16 mouse cellular contexts compared by ENCODE assay signal in genomic region chr4:119669356-119670209, GRCm38 (mm10). TPM values are rescaled to one million over a fixed set of nuclear protein-coding genes. Genes with fewer than 3 reads are reported as not detected.
DNase-seq lines count a peak whose midpoint lies in the region; ATAC-seq and TF ChIP-seq lines count a peak whose summit lies in the region.
"Had no signal": no experiment of that assay in that cellular context is flagged by ENCODE, and none has a peak within 500 bp of the region (broad histone marks: within the 10 kb centered on the region; RNA-seq: fewer than 3 reads in every experiment).

No protein-coding gene starts in this region.

- H3K4me1 ChIP-seq in lung, embryonic 14.5 days (ENCODE audit: insufficient read depth): no peaks in the 10 kb centered on the region; the same call in 1 of the 2 replicates
- H3K4me1 ChIP-seq in forebrain, embryonic 10.5 days: peaks cover 30% of the 10 kb centered on the region
- peaks cover 11% of the 10 kb centered on the region for H3K4me1 ChIP-seq in hindbrain, embryonic 16.5 days (ENCODE audit: control insufficient read depth, insufficient read depth, low read depth, low read length)
- H3K4me1 ChIP-seq: embryonic facial prominence, embryonic 15.5 days; limb, embryonic 13.5 days had no signal

- H3K4me2 ChIP-seq in lung, embryonic 14.5 days: no peak overlapping the region
- H3K4me2 ChIP-seq in hindbrain, embryonic 16.5 days (ENCODE audit: low read length): no peak overlapping the region
- H3K4me2 ChIP-seq: embryonic facial prominence, embryonic 15.5 days; limb, embryonic 13.5 days had no signal

- H3K27ac ChIP-seq in lung, embryonic 14.5 days (ENCODE audit: low read depth): no peak overlapping the region
- H3K27ac ChIP-seq in forebrain, embryonic 10.5 days: 0 out of 2 replicates have a peak overlapping the region, but pooled peaks have one; percentile 37
- no peak overlapping the region for H3K27ac ChIP-seq in hindbrain, embryonic 16.5 days (ENCODE audit: low read depth, low read length)
- H3K27ac ChIP-seq: embryonic facial prominence, embryonic 15.5 days; limb, embryonic 13.5 days had no signal

- H3K27me3 ChIP-seq in lung, embryonic 14.5 days (ENCODE audit: insufficient read depth, low read length): no peaks in the 10 kb centered on the region
- H3K27me3 ChIP-seq in forebrain, embryonic 10.5 days (ENCODE audit: poor library complexity, severe bottlenecking): no peaks in the 10 kb centered on the region
- no peaks in the 10 kb centered on the region for H3K27me3 ChIP-seq in hindbrain, embryonic 16.5 days (replicated peaks; ENCODE audit: control insufficient read depth, insufficient read depth, low read length)
- H3K27me3 ChIP-seq: embryonic facial prominence, embryonic 15.5 days; limb, embryonic 13.5 days had no signal

- no peak overlapping the region for H3K9ac ChIP-seq in lung, embryonic 14.5 days
- H3K9ac ChIP-seq in hindbrain, embryonic 16.5 days (ENCODE audit: low read depth, low read length): no peak overlapping the region
- H3K9ac ChIP-seq: embryonic facial prominence, embryonic 15.5 days; limb, embryonic 13.5 days had no signal

- no peak for TF ChIP-seq CTCF in lung, embryonic 14.5 days (IDR thresholded peaks at IDR 0.05; ENCODE audit: low read depth)

- H3K4me3 ChIP-seq in lung, embryonic 14.5 days (ENCODE audit: low read depth, low read length): no peak overlapping the region
- H3K4me3 ChIP-seq in forebrain, embryonic 10.5 days: no peak overlapping the region
- no peak overlapping the region for H3K4me3 ChIP-seq in hindbrain, embryonic 16.5 days (ENCODE audit: low read length)
- H3K4me3 ChIP-seq: embryonic facial prominence, embryonic 15.5 days; limb, embryonic 13.5 days; megakaryocyte, embryonic 14.5 days had no signal

- H3K9me3 ChIP-seq in lung, embryonic 14.5 days (ENCODE audit: low read depth, low read length): no peaks in the 10 kb centered on the region
- H3K9me3 ChIP-seq in forebrain, embryonic 10.5 days: no peaks in the 10 kb centered on the region
- H3K9me3 ChIP-seq in hindbrain, embryonic 16.5 days (ENCODE audit: control insufficient read depth, low read length): no peaks in the 10 kb centered on the region
- H3K9me3 ChIP-seq: embryonic facial prominence, embryonic 15.5 days; G1E; limb, embryonic 13.5 days; megakaryocyte, embryonic 14.5 days had no signal

- intact Hi-C loops in left cerebral cortex, postnatal 4 days (cut with DNase I): no loop called here

- no peak for ATAC-seq in lung, embryonic 14.5 days (ENCODE audit: insufficient read depth)
- 0 out of 2 replicates have a peak, but pooled peaks have one; percentile 23 for ATAC-seq in hindbrain, embryonic 16.5 days

- DNase-seq in lung, embryonic 14.5 days: peak; percentile 27
- no peak for DNase-seq in lung, adult 18-20 months
- no peak for DNase-seq in forebrain, embryonic 10.5 days (ENCODE audit: extremely low spot score, low spot score)
- DNase-seq in thymus, adult 18-20 months: peak; percentile 68 to 84
- DNase-seq in left cerebral cortex, postnatal 4 days: no peak
- no peak for DNase-seq in urinary bladder, adult 18-20 months (ENCODE audit: low spot score in 2 of 2)
- DNase-seq in cerebellum, adult 9-11 months: no peak
- DNase-seq: adrenal gland, adult 8-10 months; cerebellum, adult 9-10 months; retina, postnatal 1 day had no signal

- WGBS in lung, embryonic 14.5 days: 70% methylated on average over 10 of the region's 10 CpGs
- WGBS in forebrain, embryonic 10.5 days: 60% methylated on average over 10 of the region's 10 CpGs
- 59% methylated on average over 10 of the region's 10 CpGs for WGBS in hindbrain, embryonic 16.5 days

- no peaks in the 10 kb centered on the region for H3K36me3 ChIP-seq in lung, embryonic 14.5 days (ENCODE audit: insufficient read depth)
- no peaks in the 10 kb centered on the region for H3K36me3 ChIP-seq in forebrain, embryonic 10.5 days (replicated peaks)
- H3K36me3 ChIP-seq in hindbrain, embryonic 16.5 days (ENCODE audit: control insufficient read depth, insufficient read depth, low read length): no peaks in the 10 kb centered on the region
- H3K36me3 ChIP-seq: embryonic facial prominence, embryonic 15.5 days; G1E; limb, embryonic 13.5 days had no signal

RNA-seq across cellular contexts. Expression of gene Guca2b, which starts 10.8 kb away (rescaled TPM):
- not detected in 2 replicates for polyA plus RNA-seq in lung, embryonic 14.5 days (2014; fragmentation: Nextera tagmentation; extraction: Ambion mirVana)
- polyA plus RNA-seq in forebrain, embryonic 10.5 days (2016; fragmentation: Nextera tagmentation; extraction: Ambion mirVana): not detected in 2 replicates
- not detected in 2 replicates for polyA plus RNA-seq in hindbrain, embryonic 16.5 days (2015; fragmentation: Nextera tagmentation; extraction: Ambion mirVana)
- not detected for total RNA-seq in left cerebral cortex, postnatal 4 days (2021)
- total RNA-seq: adrenal gland, adult 8-10 months; gastrocnemius, postnatal 4 days had no signal
- polyA plus RNA-seq: embryonic facial prominence, embryonic 15.5 days; G1E; limb, embryonic 13.5 days had no signal

RNA-seq across cellular contexts. Expression of gene Guca2a, which starts 32.1 kb away (rescaled TPM):
- polyA plus RNA-seq in lung, embryonic 14.5 days (2014; fragmentation: Nextera tagmentation; extraction: Ambion mirVana): 0.45 TPM in 1 of 2 replicates, not detected in the other
- polyA plus RNA-seq in forebrain, embryonic 10.5 days (2016; fragmentation: Nextera tagmentation; extraction: Ambion mirVana): not detected in 2 replicates
- polyA plus RNA-seq in hindbrain, embryonic 16.5 days (2015; fragmentation: Nextera tagmentation; extraction: Ambion mirVana): not detected in 2 replicates
- total RNA-seq in left cerebral cortex, postnatal 4 days (2021): not detected
- total RNA-seq: G1E; gastrocnemius, postnatal 4 days had no signal
- polyA plus RNA-seq: embryonic facial prominence, embryonic 15.5 days; G1E; limb, embryonic 13.5 days had no signal

Comparison
In these comparisons a context has a peak if more than half of its experiments do, and no peak if none do; other contexts are left out.
1. DNase-seq: peak in lung, embryonic 14.5 days (single experiment) and thymus, adult 18-20 months (2 of 2); none in lung, adult 18-20 months (0 of 2), forebrain, embryonic 10.5 days (single experiment), left cerebral cortex, postnatal 4 days (single experiment), urinary bladder, adult 18-20 months (0 of 2) and cerebellum, adult 9-11 months (single experiment).